Mouse (Mus musculus) embryo, embryonic 11.5 days (tissue): ENCODE data around the gene Hspa4l.
"Not testable (repeated sequence)": the region's sequence is repeated elsewhere in the genome, so short reads cannot be mapped to it uniquely, and the experiment has no call there.

Experiments
- DNase-seq: peaks from one replicate; pipeline ENCODE4 v3.0.0-alpha.2; 2012; ENCODE audit warnings: low read depth, low spot score

Hspa4l gene

DNA sequence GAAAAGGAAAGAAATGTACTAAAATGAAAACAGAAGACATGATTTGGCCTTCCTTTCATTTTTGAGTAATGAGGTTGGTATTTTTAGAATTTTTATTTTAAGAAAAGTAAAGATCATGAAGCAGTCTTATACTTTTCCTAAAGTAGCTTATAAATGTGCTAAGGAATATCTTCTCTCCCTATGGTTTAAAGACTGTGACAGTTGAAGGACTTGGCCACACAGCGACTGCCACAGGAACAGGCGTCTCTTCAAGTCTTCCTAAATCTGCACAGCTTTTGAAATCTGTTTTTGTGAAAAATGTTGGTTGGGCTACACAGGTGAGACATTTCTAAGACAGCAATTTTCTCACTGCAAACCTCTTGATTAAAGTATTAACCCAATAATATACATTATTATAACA, 69.0 kb downstream of the Hspa4l start:
- no peak for DNase-seq

DNA sequence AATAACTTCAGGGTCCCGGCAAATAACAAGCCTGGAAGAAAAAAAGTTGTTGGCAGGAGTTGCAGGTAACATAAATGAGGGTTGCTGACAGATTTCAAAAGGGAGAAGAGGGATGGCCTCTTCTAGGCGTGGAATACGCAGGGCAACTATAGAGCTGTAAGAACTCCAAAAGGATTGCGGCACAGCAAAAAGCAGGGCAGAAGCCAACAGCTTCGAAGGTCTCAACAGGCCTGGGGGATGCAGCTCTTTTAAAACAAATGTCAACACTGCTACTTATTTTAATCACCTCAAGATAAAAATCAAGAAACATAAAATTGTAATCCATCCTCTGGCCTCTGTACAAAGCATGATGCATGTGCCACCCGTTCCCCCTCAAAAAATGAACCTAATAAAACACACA, 101.2 kb downstream of the Hspa4l start:
- DNase-seq = not testable (repeated sequence)
